ENCODE assay signal across 22 mouse cellular contexts in genomic region chr15:102010569-102011245, GRCm38 (mm10). TPM values are rescaled to one million over a fixed set of nuclear protein-coding genes. Genes with fewer than 3 reads are reported as not detected.
DNase-seq lines count a peak whose midpoint lies in the region; ATAC-seq and TF ChIP-seq lines count a peak whose summit lies in the region.
"Had no signal": no experiment of that assay in that cellular context is flagged by ENCODE, and none has a peak within 500 bp of the region (broad histone marks: within the 10 kb centered on the region; RNA-seq: fewer than 3 reads in every experiment).

No protein-coding gene starts in this region.

- no peak for ATAC-seq in heart, embryonic 12.5 days (ENCODE audit: insufficient number of reproducible peaks, low FRiP score)
- ATAC-seq in stomach, embryonic 14.5 days (ENCODE audit: insufficient number of reproducible peaks, insufficient read depth, low FRiP score, low read depth), result no peak
- no peak; the same call in 1 of the 2 replicates for ATAC-seq in stomach, postnatal 0 days (ENCODE audit: low FRiP score, low TSS enrichment)
- ATAC-seq in embryonic facial prominence, embryonic 15.5 days (ENCODE audit: insufficient number of reproducible peaks, low FRiP score, low TSS enrichment, low read depth), result 0 out of 2 replicates have a peak, but pooled peaks have one; percentile 11
- no peak for ATAC-seq in megakaryocyte-erythroid progenitor cell, adult 5-6 weeks (replicated peaks; ENCODE audit: low FRiP score, low TSS enrichment, poor library complexity, severe bottlenecking)
- ATAC-seq: activated CD4-positive, CD25-positive, alpha-beta regulatory T cell, adult 4 months had no signal

- no peak for TF ChIP-seq EP300 in stomach, postnatal 0 days (optimal IDR thresholded peaks at IDR 0.05)

- H3K4me3 ChIP-seq in heart, embryonic 12.5 days, result no peak overlapping the region
- no peak overlapping the region for H3K4me3 ChIP-seq in stomach, embryonic 14.5 days (ENCODE audit: low read depth, low read length)
- H3K4me3 ChIP-seq in stomach, postnatal 0 days (ENCODE audit: low read depth, low read length), result no peak overlapping the region
- no peak overlapping the region for H3K4me3 ChIP-seq in embryonic facial prominence, embryonic 15.5 days (replicated peaks)
- H3K4me3 ChIP-seq: forebrain, embryonic 10.5 days; heart, embryonic 10.5 days; midbrain, embryonic 10.5 days had no signal

- H3K9me3 ChIP-seq in heart, embryonic 12.5 days (replicated peaks), result no peaks in the 10 kb centered on the region
- no peaks in the 10 kb centered on the region for H3K9me3 ChIP-seq in stomach, embryonic 14.5 days (ENCODE audit: control insufficient read depth, low read depth, low read length)
- H3K9me3 ChIP-seq in stomach, postnatal 0 days (ENCODE audit: control insufficient read depth, low read length), result no peaks in the 10 kb centered on the region
- no peaks in the 10 kb centered on the region for H3K9me3 ChIP-seq in embryonic facial prominence, embryonic 15.5 days (replicated peaks)
- H3K9me3 ChIP-seq: forebrain, embryonic 10.5 days; heart, embryonic 10.5 days; midbrain, embryonic 10.5 days had no signal

- peak; percentile 93 for DNase-seq in heart, adult 11 months
- DNase-seq in stomach, postnatal 0 days (ENCODE audit: low spot score), result no peak
- DNase-seq in ovary, postnatal 10 days (ENCODE audit: low spot score), result no peak
- DNase-seq: adrenal gland, postnatal 36 days; cerebellum, adult 11 months; cerebellum, postnatal 36 days; heart, postnatal 4 days; kidney, adult 8-10 months; kidney, postnatal 36 days; right cerebral cortex, postnatal 4 days; thymus, postnatal 14 days had no signal

- H3K36me3 ChIP-seq in heart, embryonic 12.5 days, result no peaks in the 10 kb centered on the region
- H3K36me3 ChIP-seq in stomach, embryonic 14.5 days (ENCODE audit: control insufficient read depth, insufficient read depth, low read length), result no peaks in the 10 kb centered on the region
- H3K36me3 ChIP-seq in stomach, postnatal 0 days (ENCODE audit: control insufficient read depth, insufficient read depth, low read length), result no peaks in the 10 kb centered on the region
- no peaks in the 10 kb centered on the region for H3K36me3 ChIP-seq in embryonic facial prominence, embryonic 15.5 days
- H3K36me3 ChIP-seq: forebrain, embryonic 10.5 days; heart, embryonic 10.5 days; midbrain, embryonic 10.5 days had no signal

- no peak overlapping the region for H3K4me2 ChIP-seq in heart, embryonic 12.5 days
- H3K4me2 ChIP-seq in stomach, embryonic 14.5 days (replicated peaks; ENCODE audit: low read depth, low read length), result no peak overlapping the region
- no peak overlapping the region for H3K4me2 ChIP-seq in stomach, postnatal 0 days (replicated peaks; ENCODE audit: low read depth)
- no peak overlapping the region for H3K4me2 ChIP-seq in embryonic facial prominence, embryonic 15.5 days (replicated peaks)

- H3K27me3 ChIP-seq in heart, embryonic 12.5 days (replicated peaks), result peaks cover 12% of the 10 kb centered on the region
- H3K27me3 ChIP-seq in stomach, embryonic 14.5 days (ENCODE audit: control insufficient read depth, insufficient read depth, low read length), result no peaks in the 10 kb centered on the region
- no peaks in the 10 kb centered on the region for H3K27me3 ChIP-seq in stomach, postnatal 0 days (ENCODE audit: control insufficient read depth, insufficient read depth, low read length)
- peaks cover 20% of the 10 kb centered on the region for H3K27me3 ChIP-seq in embryonic facial prominence, embryonic 15.5 days

- H3K4me1 ChIP-seq in heart, embryonic 12.5 days (replicated peaks), result peaks cover 27% of the 10 kb centered on the region
- H3K4me1 ChIP-seq in stomach, embryonic 14.5 days (ENCODE audit: control insufficient read depth, insufficient read depth, low read length), result peaks cover 29% of the 10 kb centered on the region
- peaks cover 8% of the 10 kb centered on the region for H3K4me1 ChIP-seq in stomach, postnatal 0 days (replicated peaks; ENCODE audit: control insufficient read depth, insufficient read depth)
- peaks cover 33% of the 10 kb centered on the region for H3K4me1 ChIP-seq in embryonic facial prominence, embryonic 15.5 days

- H3K9ac ChIP-seq in heart, embryonic 12.5 days, result no peak overlapping the region
- H3K9ac ChIP-seq in stomach, embryonic 14.5 days (replicated peaks; ENCODE audit: low read depth, low read length), result no peak overlapping the region
- H3K9ac ChIP-seq in stomach, postnatal 0 days (ENCODE audit: low read length), result no peak overlapping the region
- no peak overlapping the region for H3K9ac ChIP-seq in embryonic facial prominence, embryonic 15.5 days

- H3K27ac ChIP-seq in heart, embryonic 12.5 days (ENCODE audit: poor library complexity, severe bottlenecking), result no peak overlapping the region
- H3K27ac ChIP-seq in stomach, embryonic 14.5 days (ENCODE audit: low read length), result peak overlapping the region; percentile 28; the same call in 1 of the 2 replicates
- H3K27ac ChIP-seq in stomach, postnatal 0 days (replicated peaks), result no peak overlapping the region
- peak overlapping the region; percentile 7; the same call in 1 of the 2 replicates for H3K27ac ChIP-seq in embryonic facial prominence, embryonic 15.5 days (replicated peaks)
- H3K27ac ChIP-seq: forebrain, embryonic 10.5 days; heart, embryonic 10.5 days; midbrain, embryonic 10.5 days had no signal

- WGBS in heart, embryonic 12.5 days, result 71% methylated on average over 3 of the region's 3 CpGs
- WGBS in stomach, embryonic 14.5 days, result 44% methylated on average over 3 of the region's 3 CpGs
- WGBS in stomach, postnatal 0 days, result 46% methylated on average over 3 of the region's 3 CpGs
- WGBS in embryonic facial prominence, embryonic 15.5 days, result 50% methylated on average over 3 of the region's 3 CpGs

- TF ChIP-seq CTCF in stomach, postnatal 0 days (IDR thresholded peaks at IDR 0.05; ENCODE audit: low read depth), result no peak

RNA-seq across cellular contexts. Expression of gene Krt8, which starts 6.4 kb away (rescaled TPM):
- 20.1 and 27.2 TPM in 2 replicates for polyA plus RNA-seq in heart, embryonic 12.5 days (2016; fragmentation: Nextera tagmentation; extraction: Ambion mirVana)
- polyA plus RNA-seq in stomach, embryonic 14.5 days (2014; fragmentation: Nextera tagmentation; extraction: Ambion mirVana), result 707 and 780 TPM in 2 replicates
- 1,902 and 1,960 TPM in 2 replicates for polyA plus RNA-seq in stomach, postnatal 0 days (2015; fragmentation: Nextera tagmentation; extraction: Ambion mirVana)
- polyA plus RNA-seq in embryonic facial prominence, embryonic 15.5 days (2015; fragmentation: Nextera tagmentation; extraction: Ambion mirVana), result 131 and 181 TPM in 2 replicates
- 0.17 and 1.5 TPM in 2 replicates for total RNA-seq in megakaryocyte-erythroid progenitor cell, adult 5-6 weeks (2014; fragmentation: Nextera tagmentation)
- 0.27 TPM in 1 of 2 replicates, not detected in the other for total RNA-seq in megakaryocyte-erythroid progenitor cell, adult 5-6 weeks (2017)
- total RNA-seq: left cerebral cortex, postnatal 10 days had no signal
- polyA plus RNA-seq: activated CD4-positive, CD25-positive, alpha-beta regulatory T cell, adult 4 months had no signal

RNA-seq across cellular contexts. Expression of gene Krt18, which starts 17.3 kb away (rescaled TPM):
- 30.8 and 38.0 TPM in 2 replicates for polyA plus RNA-seq in heart, embryonic 12.5 days (2016; fragmentation: Nextera tagmentation; extraction: Ambion mirVana)
- 407 and 452 TPM in 2 replicates for polyA plus RNA-seq in stomach, embryonic 14.5 days (2014; fragmentation: Nextera tagmentation; extraction: Ambion mirVana)
- polyA plus RNA-seq in stomach, postnatal 0 days (2015; fragmentation: Nextera tagmentation; extraction: Ambion mirVana), result 715 and 753 TPM in 2 replicates
- polyA plus RNA-seq in embryonic facial prominence, embryonic 15.5 days (2015; fragmentation: Nextera tagmentation; extraction: Ambion mirVana), result 87.8 and 119 TPM in 2 replicates
- total RNA-seq in megakaryocyte-erythroid progenitor cell, adult 5-6 weeks (2014; fragmentation: Nextera tagmentation), result 8.3 TPM in 1 of 2 replicates, not detected in the other
- total RNA-seq in megakaryocyte-erythroid progenitor cell, adult 5-6 weeks (2017), result 7.2 and 11.5 TPM in 2 replicates
- polyA plus RNA-seq: activated CD4-positive, CD25-positive, alpha-beta regulatory T cell, adult 4 months had no signal

RNA-seq across cellular contexts. Expression of gene Krt78, which starts 56.6 kb away (rescaled TPM):
- polyA plus RNA-seq in heart, embryonic 12.5 days (2016; fragmentation: Nextera tagmentation; extraction: Ambion mirVana), result not detected in 2 replicates
- 0.36 and 0.66 TPM in 2 replicates for polyA plus RNA-seq in stomach, embryonic 14.5 days (2014; fragmentation: Nextera tagmentation; extraction: Ambion mirVana)
- 49.3 and 73.4 TPM in 2 replicates for polyA plus RNA-seq in stomach, postnatal 0 days (2015; fragmentation: Nextera tagmentation; extraction: Ambion mirVana)
- polyA plus RNA-seq in embryonic facial prominence, embryonic 15.5 days (2015; fragmentation: Nextera tagmentation; extraction: Ambion mirVana), result 11.5 and 14.1 TPM in 2 replicates
- total RNA-seq in megakaryocyte-erythroid progenitor cell, adult 5-6 weeks (2014; fragmentation: Nextera tagmentation), result not detected in 2 replicates
- total RNA-seq in megakaryocyte-erythroid progenitor cell, adult 5-6 weeks (2017), result not detected in 2 replicates
- total RNA-seq: adrenal gland, postnatal 36 days; layer of hippocampus, postnatal 10 days; liver, adult 2 months had no signal
- polyA plus RNA-seq: activated CD4-positive, CD25-positive, alpha-beta regulatory T cell, adult 4 months; forebrain, embryonic 10.5 days; heart, embryonic 10.5 days; liver, adult 2 months; midbrain, embryonic 10.5 days had no signal

Comparison
In these comparisons a context has a peak if more than half of its experiments do, and no peak if none do; other contexts are left out.
1. H3K27ac ChIP-seq: peak in stomach, embryonic 14.5 days (single experiment) and embryonic facial prominence, embryonic 15.5 days (single experiment); none in heart, embryonic 12.5 days (single experiment) and stomach, postnatal 0 days (single experiment).